In the genomic region with DNA sequence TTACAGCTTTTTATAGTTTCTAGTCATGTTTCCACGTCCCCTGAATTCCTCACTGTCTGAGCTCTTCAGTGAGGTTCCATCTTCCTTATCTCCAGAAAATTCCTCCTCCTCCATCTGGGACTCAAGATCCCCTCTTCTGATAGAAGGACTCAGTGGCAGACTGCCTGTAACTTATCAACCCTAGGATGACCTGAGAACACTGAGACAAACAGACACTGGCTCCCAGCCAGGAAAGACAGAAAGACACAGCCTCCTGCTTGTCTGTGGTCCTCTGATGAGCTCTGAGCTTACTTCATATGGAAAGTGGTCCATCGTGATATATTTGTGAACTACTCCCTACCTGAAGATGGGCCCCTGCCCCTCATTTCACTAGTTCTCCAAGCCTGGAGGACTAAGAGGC, we compare ENCODE assay signal across 19 mouse cellular contexts. TPM values are rescaled to one million over a fixed set of nuclear protein-coding genes. Genes with fewer than 3 reads are reported as not detected.
"Had no signal": no experiment of that assay in that cellular context is flagged by ENCODE, and none has a peak within 500 bp of the region (broad histone marks: within the 10 kb centered on the region; RNA-seq: fewer than 3 reads in every experiment).

No protein-coding gene starts in this region.

- ATAC-seq: midbrain, embryonic 13.5 days; midbrain, embryonic 16.5 days had no signal

- H3K36me3 ChIP-seq: liver, embryonic 13.5 days; midbrain, embryonic 10.5 days; midbrain, embryonic 13.5 days; stomach, embryonic 15.5 days had no signal

- H3K27me3 ChIP-seq: liver, embryonic 13.5 days; stomach, embryonic 15.5 days had no signal

- H3K4me3 ChIP-seq: left cerebral cortex, adult 2 months; liver, embryonic 13.5 days; midbrain, embryonic 10.5 days; midbrain, embryonic 13.5 days; myocyte; stomach, embryonic 15.5 days had no signal

- H3K27ac ChIP-seq: left cerebral cortex, adult 2 months; liver, embryonic 13.5 days; midbrain, embryonic 10.5 days; midbrain, embryonic 13.5 days; stomach, embryonic 15.5 days had no signal

- H3K9me3 ChIP-seq: liver, embryonic 13.5 days; midbrain, embryonic 10.5 days; midbrain, embryonic 13.5 days; stomach, embryonic 15.5 days had no signal

- H3K4me1 ChIP-seq: liver, embryonic 13.5 days; midbrain, embryonic 10.5 days had no signal

- DNase-seq: kidney, adult 18-20 months; kidney, adult 9 months; kidney, postnatal 14 days; kidney, postnatal 4 days; layer of hippocampus, postnatal 36 days; liver, embryonic 13.5 days; lung, adult 2 months; lung, postnatal 14 days; lung, postnatal 4 days; spleen, adult 18-20 months; thymus, postnatal 25 days had no signal

RNA-seq across cellular contexts. Expression of gene Tgfa, which starts 40.5 kb away (rescaled TPM):
- total RNA-seq: megakaryocyte, adult 5-6 weeks; monocyte, adult 5-6 weeks had no signal
